Mouse (Mus musculus): ENCODE measurements around the gene Txn2.

GRCm38 (mm10) chr15:77928091-77928490, 715 bp downstream of the Txn2 start:
- TF ChIP-seq CTCF (IDR thresholded peaks at IDR 0.05; ENCODE audit: low read depth) (no peak), EP300 (IDR thresholded peaks at IDR 0.05; ENCODE audit: low read depth) (no peak)
